Mouse (Mus musculus) limb, embryonic 13.5 days (tissue): ENCODE results near the gene Nr2f6. TPM values are rescaled to one million over a fixed set of nuclear protein-coding genes. Genes with fewer than 3 reads are reported as not detected.

Experiments
- ATAC-seq: fragments of 200-750 bp; cut with Nextera tagmentation; 2 replicates; pipeline ENCODE4 v1.8.0; 2017; ENCODE audit warnings: low read depth, moderate number of reproducible peaks, moderate TSS enrichment; ENCODE audit not compliant: low FRiP score
- H3K27ac ChIP-seq: fragments of 300-500 bp; sonication (generic); 2 replicates; pipeline ENCODE4 v1.5.1; 2015; ENCODE audit warnings: inconsistent platforms, mild to moderate bottlenecking, moderate library complexity
- H3K27me3 ChIP-seq: fragments of 300-500 bp; sonication (generic); 2 replicates; pipeline ENCODE4 v1.6.1; 2015; ENCODE audit warnings: mild to moderate bottlenecking, inconsistent platforms
- H3K36me3 ChIP-seq: fragments of 300-500 bp; sonication (generic); 2 replicates; pipeline ENCODE4 v1.6.1; 2015; ENCODE audit warnings: inconsistent platforms, mild to moderate bottlenecking, moderate library complexity
- H3K4me1 ChIP-seq: fragments of 300-500 bp; sonication (generic); 2 replicates; pipeline ENCODE4 v1.6.1; 2015; ENCODE audit warnings: inconsistent platforms
- H3K4me2 ChIP-seq: fragments of 300-500 bp; sonication (generic); replicated peaks from 2 replicates; pipeline ENCODE4 v1.6.1; 2015; ENCODE audit warnings: inconsistent platforms, mild to moderate bottlenecking, moderate library complexity
- H3K4me3 ChIP-seq: fragments of 300-500 bp; sonication (generic); 2 replicates; pipeline ENCODE4 v1.5.1; 2015; ENCODE audit warnings: moderate library complexity, mild to moderate bottlenecking, inconsistent platforms
- H3K9ac ChIP-seq: fragments of 300-500 bp; sonication (generic); 2 replicates; pipeline ENCODE4 v1.6.1; 2015; ENCODE audit warnings: mild to moderate bottlenecking, inconsistent platforms
- H3K9me3 ChIP-seq: fragments of 300-500 bp; sonication (generic); 2 replicates; pipeline ENCODE4 v1.6.1; 2016; ENCODE audit warnings: inconsistent platforms
- WGBS: fragments of 180-500 bp; shearing (Covaris S2); methylation state at CpG from one replicate; pipeline ENCODE4 v1.1.7; 2015; 5-methylcytosine and 5-hydroxymethylcytosine counted together
- polyA plus RNA-seq: library from polyadenylated mRNA; unstranded; fragments of >200 nt; fragmentation: Nextera tagmentation; extraction: Ambion mirVana; gene quantifications from 2 replicates; pipeline ENCODE4 v1.2.1, GENCODE M21; 2015

The Nr2f6 gene
- polyA plus RNA-seq, 1 experiment from 2014 or later = 43.7 TPM

GRCm38 (mm10) chr8:71372427-71372826 is 9.3 kb downstream of the Nr2f6 start:
- no peak overlapping the region for H3K4me3 ChIP-seq

GRCm38 (mm10) chr8:71371236-71371848 is 10.4 kb downstream of the Nr2f6 start, which contains the start of gene Ocel1:
Gene Ocel1 (plus strand): TSS chr8:71371298.
- WGBS = under 1% methylated on average over 67 of the region's 68 CpGs
- Histone ChIP-seq H3K27me3 (no peaks in the 10 kb centered on the region), H3K36me3 (peaks cover 46% of the 10 kb centered on the region), H3K4me3 (peak within 1 kb of the TSS; percentile 70), H3K9me3 (no peaks in the 10 kb centered on the region), H3K27ac (peak within 1 kb of the TSS; percentile 61; the same call in 1 of the 2 replicates), H3K4me2 (peak within 1 kb of the TSS; percentile 62), H3K4me1 (peaks cover 35% of the 10 kb centered on the region), H3K9ac (peak within 1 kb of the TSS; percentile 65)
- peak; percentile 89 for ATAC-seq

More at GRCm38 (mm10) chr8:71372427-71372826, 9.3 kb downstream of the Nr2f6 start:
- Histone ChIP-seq H3K4me1 (peaks cover 39% of the 10 kb centered on the region), H3K27ac (no peak overlapping the region), H3K9me3 (no peaks in the 10 kb centered on the region), H3K9ac (no peak overlapping the region), H3K27me3 (no peaks in the 10 kb centered on the region), H3K4me2 (no peak overlapping the region), H3K36me3 (peaks cover 51% of the 10 kb centered on the region)
- WGBS = 81% methylated on average over 12 of the region's 12 CpGs
- ATAC-seq = no peak

GRCm38 (mm10) chr8:71370711-71371235 is 11.0 kb downstream of the Nr2f6 start:
- H3K4me3 ChIP-seq = peak overlapping the region; percentile 70
- H3K36me3 ChIP-seq = peaks cover 46% of the 10 kb centered on the region
- H3K27ac ChIP-seq = 0 out of 2 replicates have a peak overlapping the region, but pooled peaks have one; percentile 28
- peaks cover 35% of the 10 kb centered on the region for H3K4me1 ChIP-seq
- peak overlapping the region; percentile 65 for H3K9ac ChIP-seq
- no peaks in the 10 kb centered on the region for H3K9me3 ChIP-seq
- no peak for ATAC-seq
- H3K4me2 ChIP-seq = peak overlapping the region; percentile 62
- WGBS = 19% methylated on average over 5 of the region's 5 CpGs
- H3K27me3 ChIP-seq = no peaks in the 10 kb centered on the region

- no peak overlapping the region for H3K27ac ChIP-seq
- H3K9me3 ChIP-seq = no peaks in the 10 kb centered on the region
- no peak overlapping the region for H3K9ac ChIP-seq
- H3K4me3 ChIP-seq = no peak overlapping the region
- no peak overlapping the region for H3K4me2 ChIP-seq
- H3K4me1 ChIP-seq = peaks cover 26% of the 10 kb centered on the region
- ATAC-seq = no peak
- H3K27me3 ChIP-seq = no peaks in the 10 kb centered on the region
- H3K36me3 ChIP-seq = peaks cover 34% of the 10 kb centered on the region
- 93% methylated on average over 10 of the region's 10 CpGs for WGBS
Observed at GRCm38 (mm10) chr8:71369040-71369718, 12.6 kb downstream of the Nr2f6 start.

GRCm38 (mm10) chr8:71368366-71368765 is 13.4 kb downstream of the Nr2f6 start:
- H3K4me1 ChIP-seq = peaks cover 26% of the 10 kb centered on the region
- H3K27ac ChIP-seq = no peak overlapping the region
- H3K9me3 ChIP-seq = no peaks in the 10 kb centered on the region
- ATAC-seq = no peak
- H3K4me2 ChIP-seq = peak overlapping the region; percentile 80
- no peaks in the 10 kb centered on the region for H3K27me3 ChIP-seq
- no peak overlapping the region for H3K9ac ChIP-seq
- H3K36me3 ChIP-seq = peaks cover 26% of the 10 kb centered on the region
- H3K4me3 ChIP-seq = peak overlapping the region; percentile 68

GRCm38 (mm10) chr8:71367529-71368176 is 14.1 kb downstream of the Nr2f6 start:
- peaks cover 19% of the 10 kb centered on the region for H3K36me3 ChIP-seq
- H3K4me3 ChIP-seq = peak overlapping the region; percentile 68
- H3K27ac ChIP-seq = peak overlapping the region; percentile 90
- H3K4me2 ChIP-seq = peak overlapping the region; percentile 80
- no peak for ATAC-seq
- H3K4me1 ChIP-seq = peaks cover 26% of the 10 kb centered on the region
- H3K9me3 ChIP-seq = no peaks in the 10 kb centered on the region
- WGBS = 49% methylated on average over 17 of the region's 17 CpGs
- peak overlapping the region; percentile 68 for H3K9ac ChIP-seq
- no peaks in the 10 kb centered on the region for H3K27me3 ChIP-seq

GRCm38 (mm10) chr8:71366771-71367528 is 14.8 kb downstream of the Nr2f6 start, which contains the start of gene Use1:
Gene Use1 (plus strand): TSS chr8:71366848.
- Histone ChIP-seq H3K9ac (peak within 1 kb of the TSS; percentile 68), H3K9me3 (no peaks in the 10 kb centered on the region), H3K4me3 (peak within 1 kb of the TSS; percentile 68), H3K36me3 (peaks cover 18% of the 10 kb centered on the region), H3K4me2 (peak within 1 kb of the TSS; percentile 80), H3K4me1 (peaks cover 26% of the 10 kb centered on the region), H3K27ac (peak within 1 kb of the TSS; percentile 90), H3K27me3 (no peaks in the 10 kb centered on the region)
- WGBS = under 1% methylated on average over 56 of the region's 56 CpGs
- peak; percentile 85 for ATAC-seq

- Histone ChIP-seq H3K9me3 (no peaks in the 10 kb centered on the region), H3K4me2 (no peak overlapping the region), H3K27me3 (no peaks in the 10 kb centered on the region), H3K36me3 (peaks cover 84% of the 10 kb centered on the region), H3K27ac (no peak overlapping the region), H3K4me3 (no peak overlapping the region), H3K9ac (no peak overlapping the region), H3K4me1 (no peaks in the 10 kb centered on the region)
- 66% methylated on average over 3 of the region's 3 CpGs for WGBS
- no peak for ATAC-seq
Observed at GRCm38 (mm10) chr8:71358026-71358425, 23.7 kb downstream of the Nr2f6 start.

- peaks cover 98% of the 10 kb centered on the region for H3K36me3 ChIP-seq
- ATAC-seq = no peak
- 89% methylated on average over 1 of the region's 1 CpGs for WGBS
- H3K4me2 ChIP-seq = no peak overlapping the region
- no peak overlapping the region for H3K9ac ChIP-seq
- H3K27ac ChIP-seq = no peak overlapping the region
- no peak overlapping the region for H3K4me3 ChIP-seq
- no peaks in the 10 kb centered on the region for H3K4me1 ChIP-seq
- no peaks in the 10 kb centered on the region for H3K9me3 ChIP-seq
- no peaks in the 10 kb centered on the region for H3K27me3 ChIP-seq
Observed at GRCm38 (mm10) chr8:71351520-71351919, 30.2 kb downstream of the Nr2f6 start.

DNA sequence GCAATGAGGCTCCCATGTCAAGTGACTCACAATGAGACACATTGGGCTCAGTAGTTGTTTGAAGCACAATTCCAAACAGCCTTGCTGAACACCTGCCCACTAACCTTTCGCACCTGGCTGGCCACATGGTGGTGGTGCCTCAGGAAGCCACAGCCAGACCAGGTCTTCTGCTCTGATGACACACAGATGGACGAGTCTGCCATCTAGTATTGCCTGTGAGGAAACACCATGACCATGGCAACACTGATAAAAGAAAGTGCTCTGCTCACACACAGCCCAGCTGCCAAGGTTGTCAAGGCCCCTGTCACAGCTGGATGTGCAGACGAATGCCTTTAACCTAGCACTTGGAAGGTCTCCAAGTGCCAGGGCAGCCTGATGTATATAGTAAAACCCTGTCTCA is 30.6 kb downstream of the Nr2f6 start:
- H3K27ac ChIP-seq = no peak overlapping the region
- H3K4me1 ChIP-seq = no peaks in the 10 kb centered on the region
- no peak overlapping the region for H3K4me2 ChIP-seq
- H3K9me3 ChIP-seq = no peaks in the 10 kb centered on the region
- no peak for ATAC-seq
- H3K9ac ChIP-seq = no peak overlapping the region
- H3K27me3 ChIP-seq = no peaks in the 10 kb centered on the region
- peaks cover 98% of the 10 kb centered on the region for H3K36me3 ChIP-seq
- 71% methylated on average over 3 of the region's 3 CpGs for WGBS
- H3K4me3 ChIP-seq = no peak overlapping the region

DNA sequence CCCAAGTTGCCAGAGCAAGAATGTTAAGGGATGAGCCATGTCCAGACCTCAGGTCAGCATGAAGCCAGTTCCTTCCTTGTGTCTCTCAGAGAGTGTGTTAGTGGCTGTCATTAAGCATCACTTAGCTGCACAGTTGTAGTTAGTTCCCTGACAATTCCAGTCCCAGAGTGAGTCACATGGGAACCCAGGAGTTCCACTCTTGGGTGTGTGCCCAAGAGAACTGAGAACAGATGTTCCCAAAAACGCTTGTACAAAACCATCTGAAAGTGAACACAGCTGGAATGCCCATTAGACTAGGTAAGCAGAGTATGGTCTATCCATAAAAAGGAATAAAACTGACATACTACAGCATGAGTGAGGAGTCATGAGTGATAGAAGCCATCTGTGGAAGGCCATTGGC is 35.2 kb downstream of the Nr2f6 start:
- H3K4me3 ChIP-seq = no peak overlapping the region
- H3K9me3 ChIP-seq = no peaks in the 10 kb centered on the region
- H3K27ac ChIP-seq = no peak overlapping the region
- H3K36me3 ChIP-seq = peaks cover 91% of the 10 kb centered on the region
- H3K27me3 ChIP-seq = no peaks in the 10 kb centered on the region
- WGBS = 53% methylated on average over 1 of the region's 1 CpGs
- ATAC-seq = no peak
- no peak overlapping the region for H3K9ac ChIP-seq
- no peaks in the 10 kb centered on the region for H3K4me1 ChIP-seq
- H3K4me2 ChIP-seq = no peak overlapping the region
